Mouse (Mus musculus) left cerebral cortex, postnatal 4 days (tissue): ENCODE data around the gene Atp5g3. TPM values are rescaled to one million over a fixed set of nuclear protein-coding genes. Genes with fewer than 3 reads are reported as not detected.
"Not testable (repeated sequence)": the region's sequence is repeated elsewhere in the genome, so short reads cannot be mapped to it uniquely, and the experiment has no call there.

Source experiments
- DNase-seq: peaks from one replicate; pipeline ENCODE4 v3.0.0-alpha.2; 2022
- intact Hi-C: fragments of 180-260 bp; cut with DNase I; formaldehyde crosslinking; loops from one replicate; pipeline ENCODE4 v1.15.1; 2025
- total RNA-seq, 2 experiments: library from RNA; stranded (reverse); gene quantifications; 2 replicates each; pipeline ENCODE4 v1.2.3; 2021

Atp5g3 gene
- total RNA-seq: 100 to 1,000 TPM; 514 to 519 TPM

- intact Hi-C loops: no loop called here
Measured at GRCm38 (mm10) chr2:73911175-73911700, at the start of gene Atp5g3. Atp5g3 (minus strand) TSS chr2:73911326.

GRCm38 (mm10) chr2:73958342-73958741, 47.2 kb upstream of the Atp5g3 start:
- intact Hi-C loops: no loop called here
- DNase-seq: no peak

More at GRCm38 (mm10) chr2:73911175-73911700, at the start of gene Atp5g3:
- DNase-seq: peak; percentile 92

DNA sequence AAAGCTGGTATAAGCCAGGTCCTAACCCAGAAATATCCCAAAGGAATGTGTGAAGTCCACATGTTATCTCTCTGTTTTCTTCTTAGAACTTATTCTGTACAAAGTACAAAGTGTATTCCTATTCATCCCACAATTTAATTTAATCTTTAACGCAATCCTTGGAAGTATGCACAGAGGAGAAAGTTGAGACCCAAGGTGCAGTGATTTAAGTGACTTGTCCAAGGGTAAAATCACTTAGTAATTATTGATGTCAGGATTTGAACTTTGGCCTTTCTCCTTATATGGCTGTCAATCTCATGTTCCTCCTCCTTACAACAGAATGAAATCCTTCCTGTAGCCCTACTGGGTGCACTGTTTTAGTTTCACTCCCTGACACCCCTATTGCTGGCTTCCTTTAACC, 42.5 kb upstream of the Atp5g3 start:
- no peak for DNase-seq

DNA sequence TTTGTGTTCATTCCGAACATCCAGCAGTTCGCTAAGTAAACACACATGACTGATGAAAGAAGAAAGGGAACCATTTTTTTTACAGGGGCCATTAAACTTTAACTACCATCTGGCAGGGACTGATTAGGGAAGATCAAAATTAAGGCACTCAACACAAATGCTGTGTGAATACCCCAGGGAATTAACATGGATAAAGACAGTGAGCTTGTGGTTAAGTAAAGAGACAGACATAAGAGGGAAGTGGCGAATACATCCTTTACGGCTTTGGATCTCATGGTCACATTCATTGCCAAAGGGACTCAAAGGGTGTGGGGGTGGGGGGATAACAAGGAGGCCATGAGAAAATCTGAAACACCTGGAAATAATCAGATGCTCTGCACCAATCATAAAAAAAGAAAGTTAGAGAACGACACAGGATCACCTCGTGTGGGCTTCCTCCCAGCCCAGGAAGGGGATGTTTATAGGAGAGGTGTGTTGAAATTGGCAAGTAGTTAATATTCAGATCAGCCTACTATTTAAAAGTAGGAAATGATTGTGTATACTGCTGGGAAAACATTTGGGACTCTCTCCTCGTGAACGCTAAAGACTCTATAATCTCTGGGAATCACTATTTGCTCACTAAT, 41.6 kb upstream of the Atp5g3 start:
- no peak for DNase-seq
- intact Hi-C loops: no loop called here

More for the DNA sequence above, 42.5 kb upstream of the Atp5g3 start:
- intact Hi-C loops: no loop called here

DNA sequence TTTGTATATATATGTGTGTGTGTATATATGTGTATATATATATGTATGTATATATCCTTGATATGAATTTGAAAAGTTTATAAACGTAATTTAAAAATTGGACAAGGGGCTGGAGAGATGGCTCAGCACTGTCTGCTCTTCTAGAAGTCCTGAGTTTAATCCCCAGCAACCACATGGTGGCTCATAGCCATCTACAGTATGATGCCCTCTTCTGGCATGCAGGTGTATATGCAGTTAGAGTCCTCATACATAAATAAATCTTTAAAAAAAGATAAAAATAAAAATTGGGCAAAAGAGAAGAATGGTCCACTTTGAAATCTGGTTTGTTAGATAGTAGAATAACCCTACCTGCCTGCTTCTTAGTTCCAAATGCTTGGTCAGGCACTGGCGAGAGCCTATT, 36.2 kb upstream of the Atp5g3 start:
- DNase-seq: no peak
- intact Hi-C loops: no loop called here

DNA sequence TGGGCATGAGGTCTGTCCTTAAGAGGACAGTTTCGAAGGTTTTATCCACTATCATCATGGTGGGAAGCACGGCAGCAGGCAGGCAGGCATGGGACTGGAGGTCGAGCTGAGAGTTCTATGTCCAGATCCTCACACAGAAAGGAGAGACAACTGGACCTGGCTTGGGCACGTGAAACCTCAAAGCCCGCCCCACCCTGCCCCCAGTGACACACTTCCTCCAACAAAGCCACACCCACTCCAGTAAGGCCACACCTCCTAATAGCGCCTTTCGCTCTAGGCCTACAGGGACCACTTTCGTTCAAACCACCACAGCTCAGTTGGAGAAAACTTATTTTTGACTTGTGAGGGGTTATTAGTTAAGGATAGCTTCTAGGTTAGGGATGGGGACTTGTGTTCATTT, 32.6 kb upstream of the Atp5g3 start:
- intact Hi-C loops: no loop called here
- no peak for DNase-seq

DNA sequence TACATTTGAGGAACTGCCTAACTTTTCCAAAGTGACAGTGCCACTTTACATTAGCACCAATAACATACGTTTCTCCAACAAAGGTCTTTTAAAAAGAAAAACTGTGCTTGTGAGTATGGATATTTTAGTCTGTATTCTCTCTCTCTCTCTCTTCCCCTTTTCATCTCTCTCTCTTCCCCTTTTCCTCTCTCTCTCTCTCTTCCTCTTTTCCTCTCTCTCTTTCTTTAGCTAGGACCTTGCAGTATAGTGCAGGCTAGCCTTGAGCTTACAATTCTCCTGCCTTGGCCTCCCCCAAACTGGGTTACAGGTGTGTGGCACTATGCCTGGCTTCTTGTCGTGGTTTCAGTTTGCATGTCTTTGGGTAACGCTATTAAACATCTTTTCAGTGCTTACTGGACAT, 31.7 kb upstream of the Atp5g3 start:
- intact Hi-C loops: no loop called here
- no peak for DNase-seq

DNA sequence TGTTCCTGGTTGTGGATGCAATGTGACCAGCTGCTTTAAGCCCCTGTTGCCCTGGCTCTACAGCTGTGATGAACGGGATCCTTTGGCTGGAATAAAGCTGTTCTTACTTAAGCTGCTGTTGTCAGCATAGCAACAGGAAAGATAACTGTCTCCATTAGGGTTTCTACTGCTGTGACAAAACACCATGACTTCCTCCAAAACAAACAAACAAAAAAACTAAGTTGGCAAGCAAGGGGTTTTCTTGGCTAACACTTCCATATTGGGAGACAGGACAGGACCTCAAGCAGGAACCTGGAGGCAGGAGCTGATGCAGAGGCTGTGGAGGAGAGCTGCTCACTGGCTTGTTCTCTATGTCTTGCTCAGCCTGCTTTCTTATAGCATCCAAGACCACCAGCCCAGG, 30.2 kb upstream of the Atp5g3 start:
- DNase-seq: no peak
- intact Hi-C loops: no loop called here

DNA sequence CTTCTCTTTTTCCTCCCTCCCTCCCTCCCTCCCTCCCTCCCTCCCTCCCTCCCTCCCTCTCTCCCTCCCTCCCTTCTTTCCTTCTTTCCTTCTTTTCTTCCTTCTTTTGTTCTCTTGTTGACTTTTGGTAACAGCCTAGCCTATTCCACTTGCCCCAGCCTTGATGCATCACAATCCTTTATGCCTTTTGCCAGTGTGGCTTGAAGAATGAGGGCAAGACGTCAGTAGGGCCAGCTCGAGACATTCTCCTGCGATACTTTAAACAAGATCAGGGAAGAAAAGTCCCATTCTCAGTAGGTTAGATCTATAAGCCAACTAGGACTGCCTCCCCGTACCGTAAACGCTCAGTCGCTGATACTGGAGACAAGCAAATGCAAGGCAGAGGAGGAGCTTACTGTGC, 29.3 kb upstream of the Atp5g3 start:
- intact Hi-C loops: no loop called here

GRCm38 (mm10) chr2:73938896-73939295, 27.8 kb upstream of the Atp5g3 start:
- DNase-seq: no peak
- intact Hi-C loops: no loop called here

More for the DNA sequence above, 29.3 kb upstream of the Atp5g3 start:
- DNase-seq: no peak

GRCm38 (mm10) chr2:73932676-73933313, 21.7 kb upstream of the Atp5g3 start:
- intact Hi-C loops: no loop called here
- peak; percentile 95 for DNase-seq

DNA sequence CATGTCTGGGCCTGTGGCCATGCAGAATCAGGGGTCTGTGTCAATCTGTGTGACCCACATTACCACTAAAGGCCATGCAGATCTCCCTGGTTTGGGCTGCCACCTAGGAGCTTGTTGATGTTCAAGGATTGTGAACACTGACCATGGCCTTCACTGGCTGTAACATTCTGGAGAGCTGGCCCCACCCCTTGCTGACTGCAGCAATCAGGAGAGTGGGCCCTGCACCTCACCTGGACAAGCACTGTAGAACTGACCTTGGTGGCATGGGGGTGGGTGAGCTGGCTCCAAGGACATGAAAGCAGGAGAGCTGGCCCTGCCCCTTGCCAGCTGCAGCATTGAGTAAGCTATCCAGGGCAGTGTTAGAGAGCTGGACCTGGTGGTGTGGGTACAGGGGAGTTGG, 16.6 kb upstream of the Atp5g3 start:
- DNase-seq: no peak
- intact Hi-C loops: no loop called here

DNA sequence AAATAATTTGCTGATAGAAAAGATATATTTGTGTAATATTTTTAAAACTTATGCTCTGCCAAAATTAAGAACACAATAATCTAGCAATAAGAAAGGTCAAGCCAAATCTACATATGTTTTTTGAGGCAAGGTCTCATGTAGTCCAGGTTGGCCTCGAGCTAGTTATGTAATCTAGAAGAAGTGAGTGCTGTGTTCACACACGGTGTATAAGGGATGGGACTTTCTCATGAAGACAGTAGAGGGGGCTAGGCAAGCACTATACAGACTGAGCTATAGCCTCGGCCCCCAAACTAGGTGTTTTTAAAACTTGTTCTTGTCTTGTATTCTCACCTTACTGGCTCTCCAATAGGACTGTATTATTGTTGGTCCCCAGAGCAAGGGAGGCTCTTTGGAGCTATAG, 14.4 kb upstream of the Atp5g3 start:
- intact Hi-C loops: no loop called here
- no peak for DNase-seq

DNA sequence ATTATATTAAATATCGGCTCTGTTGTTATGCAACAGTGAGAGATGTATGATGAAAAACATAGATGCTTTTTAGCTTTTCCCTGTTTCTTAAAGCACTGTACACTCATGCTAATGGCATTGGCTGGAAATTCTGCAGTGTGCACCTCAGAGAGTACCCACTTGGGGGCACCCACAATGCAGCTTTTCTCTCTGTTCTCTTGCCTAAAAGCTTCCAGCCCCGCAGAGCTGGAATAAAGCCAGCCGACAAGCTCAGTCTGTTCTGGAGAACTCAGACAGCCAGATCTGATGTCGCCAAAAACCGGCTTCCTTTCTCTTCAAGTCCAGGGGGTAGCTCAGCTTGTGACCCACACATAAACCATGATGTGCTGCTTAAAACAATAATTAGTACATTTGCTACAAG, 14.0 kb upstream of the Atp5g3 start:
- DNase-seq: peak; percentile 97
- intact Hi-C loops: no loop called here

- intact Hi-C loops: loop anchor here (5.0 kb wide), 1 partner anchor 743 kb away; no protein-coding TSS in a partner anchor
- no peak for DNase-seq
Measured at GRCm38 (mm10) chr2:73919642-73920041, 8.5 kb upstream of the Atp5g3 start.

- DNase-seq: no peak
- intact Hi-C loops: no loop called here
Measured at GRCm38 (mm10) chr2:73912264-73912663, 1.1 kb upstream of the Atp5g3 start.

DNA sequence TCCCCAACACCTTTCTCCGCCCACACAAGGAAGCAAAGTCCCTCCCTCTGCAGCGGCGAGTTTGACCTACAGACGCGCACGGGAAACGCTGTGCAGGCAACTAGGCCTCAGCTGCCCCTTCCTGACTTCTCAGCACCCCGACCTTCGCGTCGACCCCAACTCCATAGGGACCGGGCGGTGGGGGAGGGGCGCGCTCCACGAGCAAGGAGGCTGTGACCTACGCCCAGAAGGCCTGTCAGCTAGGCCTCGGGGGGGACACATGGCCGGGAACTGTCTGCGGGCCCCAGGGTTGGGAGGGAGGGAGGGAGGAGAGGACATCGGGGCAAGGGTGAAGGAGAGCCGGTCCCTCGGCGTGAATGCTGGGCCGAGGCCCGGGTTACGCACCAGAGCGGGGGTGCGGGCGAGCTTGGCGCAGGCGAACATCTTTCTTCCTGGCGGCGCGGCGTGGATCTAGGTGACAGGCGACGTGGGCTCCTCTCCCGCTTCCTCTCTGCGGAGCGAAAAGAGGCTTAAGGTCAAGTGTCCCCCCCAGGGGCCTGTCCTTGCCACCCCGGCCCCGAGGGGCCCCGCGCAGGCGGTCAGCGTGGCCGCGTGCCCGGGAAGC, 453 bp downstream of the Atp5g3 start:
- DNase-seq: peak; percentile 59
- intact Hi-C loops: no loop called here

- intact Hi-C loops: no loop called here
- DNase-seq: no peak
Measured at GRCm38 (mm10) chr2:73909116-73909515, 2.0 kb downstream of the Atp5g3 start.

GRCm38 (mm10) chr2:73904679-73905078, 6.4 kb downstream of the Atp5g3 start:
- DNase-seq, intact Hi-C loops: not testable (repeated sequence)

DNA sequence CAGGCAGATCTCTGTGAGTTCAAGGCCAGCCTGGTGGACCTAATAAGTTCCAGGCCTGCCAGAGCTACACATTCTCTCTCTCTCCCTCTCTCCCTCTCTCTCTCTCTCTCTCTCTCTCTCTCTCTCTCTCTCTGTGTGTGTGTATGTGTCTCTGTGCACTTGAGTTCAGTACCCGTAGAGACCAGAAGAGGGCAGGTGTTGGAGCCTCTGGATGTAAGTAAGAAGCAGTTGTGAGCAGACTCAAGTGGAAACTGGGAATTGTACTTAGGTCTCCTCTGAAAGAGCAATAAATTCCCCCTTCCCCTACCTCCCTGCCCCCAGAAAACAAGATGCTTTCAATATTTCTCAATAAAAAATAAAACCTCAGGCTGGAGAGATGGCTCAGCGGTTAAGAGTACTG, 7.6 kb downstream of the Atp5g3 start:
- DNase-seq: no peak
- intact Hi-C loops: no loop called here

- not testable (repeated sequence) for DNase-seq
Measured at GRCm38 (mm10) chr2:73902328-73902727, 8.8 kb downstream of the Atp5g3 start.

GRCm38 (mm10) chr2:73901169-73901568, 10.0 kb downstream of the Atp5g3 start:
- DNase-seq: no peak
- intact Hi-C loops: no loop called here

More at GRCm38 (mm10) chr2:73902328-73902727, 8.8 kb downstream of the Atp5g3 start:
- intact Hi-C loops: not testable (repeated sequence)
